Mouse (Mus musculus) bone marrow macrophage, adult 2 months (primary cell): ENCODE measurements around the gene Btg2.

Experiments
- CTCF ChIP-seq: IDR thresholded peaks from 2 replicates; pipeline ENCODE4 v1.5.1; 2012; ENCODE audit warnings: low read depth, mild to moderate bottlenecking, low read length, moderate library complexity
- POLR2A ChIP-seq: IDR thresholded peaks from 2 replicates; pipeline ENCODE4 v1.6.1; 2012; ENCODE audit warnings: mild to moderate bottlenecking, low read depth, low read length, borderline replicate concordance

DNA sequence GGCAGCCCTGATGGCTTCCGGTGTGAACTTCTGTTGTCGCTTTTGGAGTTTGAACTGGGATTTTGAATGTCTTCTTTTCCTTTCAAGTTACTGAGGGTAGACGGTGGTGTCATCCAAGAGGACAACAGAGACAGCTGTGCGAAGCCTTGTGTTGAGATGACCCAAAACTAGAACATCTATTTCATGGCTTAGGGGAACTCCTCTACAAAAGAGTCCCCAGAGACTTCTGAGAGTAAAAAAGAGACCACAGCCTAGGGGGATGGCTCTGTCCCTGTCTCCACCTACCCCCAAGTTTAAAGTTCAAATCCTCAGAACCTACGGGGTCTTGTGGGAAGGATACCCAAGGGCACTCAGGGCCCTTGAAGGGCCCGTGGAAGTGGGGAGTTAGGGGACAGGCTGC, 34.1 kb downstream of the Btg2 start:
- TF ChIP-seq POLR2A: no peak
- no peak for TF ChIP-seq CTCF
